Comparison of ENCODE assay signal across 8 mouse cellular contexts in the genomic region with DNA sequence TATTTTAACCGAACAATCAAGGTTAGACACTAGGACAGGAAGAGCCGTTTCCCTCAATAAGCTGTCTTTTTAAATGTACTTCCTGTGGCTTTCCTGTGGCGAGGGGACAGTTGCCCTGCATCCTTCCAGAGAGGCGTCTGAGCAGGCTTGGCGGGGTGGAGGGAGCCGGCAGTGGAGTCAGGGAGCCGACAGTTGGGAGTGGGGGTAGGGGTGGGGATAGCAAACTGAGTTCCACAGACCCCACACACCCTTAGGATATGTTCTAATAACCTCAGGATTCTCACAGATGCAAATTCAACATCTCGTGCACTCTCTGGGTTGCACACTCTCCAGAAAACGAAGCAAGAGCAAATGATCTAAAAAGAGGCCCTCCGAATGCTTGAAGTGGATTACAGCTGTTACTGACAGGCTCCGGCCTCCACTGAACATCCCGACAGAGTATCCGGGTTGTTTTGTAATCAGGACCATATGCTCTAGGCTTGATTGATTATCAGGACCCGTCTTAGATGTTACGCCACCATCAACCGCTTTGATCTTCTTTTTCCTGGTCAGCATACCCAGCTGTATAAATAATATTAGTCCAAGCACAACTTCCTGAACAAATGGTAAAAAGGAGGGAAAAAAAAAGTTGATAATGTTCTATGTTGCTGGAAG. TPM values are rescaled to one million over a fixed set of nuclear protein-coding genes. Genes with fewer than 3 reads are reported as not detected.
DNase-seq lines count a peak whose midpoint lies in the region; ATAC-seq and TF ChIP-seq lines count a peak whose summit lies in the region.

No protein-coding gene starts in this region.

- no peak for TF ChIP-seq CTCF in hindbrain, postnatal 0 days (IDR thresholded peaks at IDR 0.05; ENCODE audit: low read depth)
- TF ChIP-seq CTCF in small intestine, adult 2 months (IDR thresholded peaks at IDR 0.05; ENCODE audit: extremely low read depth, insufficient read length, insufficient replicate concordance, low read depth, low read length): no peak

- H3K4me3 ChIP-seq in embryonic facial prominence, embryonic 12.5 days: 0 out of 2 replicates have a peak overlapping the region, but pooled peaks have one; percentile 4
- H3K4me3 ChIP-seq in hindbrain, postnatal 0 days (ENCODE audit: low read length): no peak overlapping the region
- no peak overlapping the region for H3K4me3 ChIP-seq in liver, embryonic 15.5 days (replicated peaks)
- no peak overlapping the region for H3K4me3 ChIP-seq in small intestine, adult 2 months (ENCODE audit: low read depth, low read length)

- H3K27me3 ChIP-seq in embryonic facial prominence, embryonic 12.5 days: no peaks in the 10 kb centered on the region
- H3K27me3 ChIP-seq in hindbrain, postnatal 0 days (ENCODE audit: insufficient read depth, low read length): no peaks in the 10 kb centered on the region
- peaks cover 19% of the 10 kb centered on the region for H3K27me3 ChIP-seq in liver, embryonic 15.5 days
- H3K27me3 ChIP-seq in small intestine, adult 2 months (ENCODE audit: control insufficient read depth, insufficient read depth, low read length): no peaks in the 10 kb centered on the region

- peak; percentile 24 to 61 for DNase-seq in adrenal gland, adult (ENCODE audit: inconsistent age in 2 of 2, low spot score in 1 of 2)
- no peak for DNase-seq in adrenal gland, postnatal 4 days (ENCODE audit: low spot score in 2 of 2)
- no peak for DNase-seq in hindbrain, postnatal 0 days (ENCODE audit: low spot score)
- no peak for DNase-seq in cerebellum, adult 11-12 months
- no peak for DNase-seq in frontal cortex, postnatal 36 days (ENCODE audit: low spot score in 2 of 2)

- peak overlapping the region; percentile 47 for H3K4me2 ChIP-seq in embryonic facial prominence, embryonic 12.5 days (replicated peaks)
- no peak overlapping the region for H3K4me2 ChIP-seq in hindbrain, postnatal 0 days (ENCODE audit: low read depth, low read length)
- H3K4me2 ChIP-seq in liver, embryonic 15.5 days: no peak overlapping the region

- peak overlapping the region; percentile 65; the same call in 1 of the 2 replicates for H3K27ac ChIP-seq in embryonic facial prominence, embryonic 12.5 days
- H3K27ac ChIP-seq in hindbrain, postnatal 0 days: no peak overlapping the region
- peak overlapping the region; percentile 38; the same call in 1 of the 2 replicates for H3K27ac ChIP-seq in liver, embryonic 15.5 days (replicated peaks)
- peak overlapping the region; percentile 20 for H3K27ac ChIP-seq in small intestine, adult 2 months (ENCODE audit: insufficient read depth, low read depth, low read length)

- H3K36me3 ChIP-seq in embryonic facial prominence, embryonic 12.5 days: no peaks in the 10 kb centered on the region
- H3K36me3 ChIP-seq in hindbrain, postnatal 0 days (ENCODE audit: insufficient read depth, low read length): no peaks in the 10 kb centered on the region
- H3K36me3 ChIP-seq in liver, embryonic 15.5 days (replicated peaks): no peaks in the 10 kb centered on the region
- H3K36me3 ChIP-seq in small intestine, adult 2 months (ENCODE audit: control insufficient read depth, insufficient read depth, low read length): no peaks in the 10 kb centered on the region

- no peak for ATAC-seq in embryonic facial prominence, embryonic 12.5 days (ENCODE audit: insufficient number of reproducible peaks, insufficient read depth, low FRiP score, low TSS enrichment)
- ATAC-seq in hindbrain, postnatal 0 days: no peak
- ATAC-seq in liver, embryonic 15.5 days (ENCODE audit: insufficient read depth): no peak

- no peak for TF ChIP-seq POLR2A in small intestine, adult 2 months (IDR thresholded peaks at IDR 0.05; ENCODE audit: low read depth, low read length)

- no peak overlapping the region for H3K9ac ChIP-seq in embryonic facial prominence, embryonic 12.5 days
- H3K9ac ChIP-seq in hindbrain, postnatal 0 days (replicated peaks; ENCODE audit: low read length): 0 out of 2 replicates have a peak overlapping the region, but pooled peaks have one; percentile 17
- H3K9ac ChIP-seq in liver, embryonic 15.5 days: no peak overlapping the region

- WGBS in embryonic facial prominence, embryonic 12.5 days: 4% methylated on average over 16 of the region's 16 CpGs
- WGBS in hindbrain, postnatal 0 days: 22% methylated on average over 16 of the region's 16 CpGs
- WGBS in liver, embryonic 15.5 days (ENCODE audit: insufficient replicate concordance): 4% methylated on average over 16 of the region's 16 CpGs
- WGBS in small intestine, adult 2 months: 18% methylated on average over 16 of the region's 16 CpGs

- H3K9me3 ChIP-seq in embryonic facial prominence, embryonic 12.5 days: no peaks in the 10 kb centered on the region
- H3K9me3 ChIP-seq in hindbrain, postnatal 0 days (ENCODE audit: low read length): no peaks in the 10 kb centered on the region
- no peaks in the 10 kb centered on the region for H3K9me3 ChIP-seq in liver, embryonic 15.5 days (replicated peaks)

- peaks cover 24% of the 10 kb centered on the region for H3K4me1 ChIP-seq in embryonic facial prominence, embryonic 12.5 days
- peaks cover 9% of the 10 kb centered on the region for H3K4me1 ChIP-seq in hindbrain, postnatal 0 days (ENCODE audit: insufficient read depth, low read length)
- H3K4me1 ChIP-seq in liver, embryonic 15.5 days (replicated peaks): peaks cover 15% of the 10 kb centered on the region
- H3K4me1 ChIP-seq in small intestine, adult 2 months (ENCODE audit: control insufficient read depth, insufficient read depth, insufficient read length, low read length): peaks cover 25% of the 10 kb centered on the region

RNA-seq across cellular contexts. Expression of a gene that starts 33.9 kb away (rescaled TPM):
- 100 to 1,000 TPM; 117 to 123 TPM for total RNA-seq in adrenal gland, postnatal 4 days (2021)
- polyA plus RNA-seq in embryonic facial prominence, embryonic 12.5 days (2016; fragmentation: Nextera tagmentation; extraction: Ambion mirVana): 90.6 and 90.7 TPM in 2 replicates
- total RNA-seq in hindbrain, postnatal 0 days (2014; rRNA removed): 65.3 and 74.0 TPM in 2 replicates
- polyA plus RNA-seq in hindbrain, postnatal 0 days (2015; fragmentation: Nextera tagmentation; extraction: Ambion mirVana): 32.5 and 35.2 TPM in 2 replicates
- polyA plus RNA-seq in liver, embryonic 15.5 days (2015; fragmentation: Nextera tagmentation; extraction: Ambion mirVana): 19.1 and 25.6 TPM in 2 replicates
- 28.7 and 98.8 TPM in 2 replicates for polyA plus RNA-seq in small intestine, adult 2 months (2012; rRNA removed)

Comparison
In these comparisons a context has a peak if more than half of its experiments do, and no peak if none do; other contexts are left out.
1. DNase-seq: peak in adrenal gland, adult (2 of 2); none in adrenal gland, postnatal 4 days (0 of 2), hindbrain, postnatal 0 days (single experiment), cerebellum, adult 11-12 months (single experiment) and frontal cortex, postnatal 36 days (0 of 2).